In the genomic region with DNA sequence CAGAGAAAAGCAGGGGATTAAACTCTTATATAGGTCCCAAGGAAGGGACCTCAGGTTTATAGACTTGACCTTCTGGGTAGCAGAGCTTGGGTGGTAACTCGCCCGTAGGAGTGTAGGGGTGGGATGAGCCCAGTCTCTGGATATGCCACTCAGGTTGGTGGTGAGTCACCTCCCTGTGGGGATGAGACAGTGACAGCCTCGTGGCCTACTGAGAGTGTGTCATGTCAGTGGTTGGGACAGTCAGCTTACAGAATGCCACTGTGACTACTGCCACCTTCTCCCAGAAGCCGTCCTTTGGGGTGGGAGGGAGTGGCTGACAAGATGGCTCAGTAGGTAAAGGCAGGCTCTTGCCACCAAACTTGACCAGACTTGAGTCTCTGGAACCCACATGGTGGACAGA, we compare ENCODE assay signal across 11 mouse cellular contexts. TPM values are rescaled to one million over a fixed set of nuclear protein-coding genes. Genes with fewer than 3 reads are reported as not detected.
A peak's percentile ranks its signal among the peaks of the same experiment; 100 is the strongest.
DNase-seq lines count a peak whose midpoint lies in the region; ATAC-seq and TF ChIP-seq lines count a peak whose summit lies in the region.
"Had no signal": no experiment of that assay in that cellular context is flagged by ENCODE, and none has a peak within 500 bp of the region (broad histone marks: within the 10 kb centered on the region; RNA-seq: fewer than 3 reads in every experiment).

No protein-coding gene starts in this region.

- no peak for TF ChIP-seq CTCF in heart, adult 2 months (IDR thresholded peaks at IDR 0.05)

- H3K4me2 ChIP-seq in hindbrain, embryonic 16.5 days (ENCODE audit: low read length) = no peak overlapping the region
- no peak overlapping the region for H3K4me2 ChIP-seq in stomach, embryonic 16.5 days (ENCODE audit: low read depth, low read length)
- H3K4me2 ChIP-seq: liver, embryonic 15.5 days had no signal

- H3K4me3 ChIP-seq in heart, adult 2 months = no peak overlapping the region
- peak overlapping the region; percentile 25 for H3K4me3 ChIP-seq in megakaryocyte, embryonic 14.5 days (replicated peaks)
- H3K4me3 ChIP-seq in hindbrain, embryonic 16.5 days (ENCODE audit: low read length) = no peak overlapping the region
- no peak overlapping the region for H3K4me3 ChIP-seq in stomach, embryonic 16.5 days (replicated peaks; ENCODE audit: low read length)
- H3K4me3 ChIP-seq: liver, embryonic 15.5 days had no signal

- H3K9me3 ChIP-seq in megakaryocyte, embryonic 14.5 days = no peaks in the 10 kb centered on the region
- H3K9me3 ChIP-seq in hindbrain, embryonic 16.5 days (ENCODE audit: control insufficient read depth, low read length) = no peaks in the 10 kb centered on the region
- H3K9me3 ChIP-seq in stomach, embryonic 16.5 days (replicated peaks; ENCODE audit: control insufficient read depth, low read length) = no peaks in the 10 kb centered on the region
- H3K9me3 ChIP-seq: liver, embryonic 15.5 days had no signal

- no peak for TF ChIP-seq POLR2A in heart, adult 2 months (IDR thresholded peaks at IDR 0.05; ENCODE audit: insufficient read depth, low read depth, low read length)

- no peak for DNase-seq in heart, adult 2 months
- no peak for DNase-seq in heart, postnatal 4 days
- DNase-seq in left cerebral cortex, adult 9 months (ENCODE audit: low spot score in 2 of 2) = no peak
- DNase-seq in thymus, postnatal 0 days (ENCODE audit: low spot score) = no peak
- DNase-seq: adrenal gland, postnatal 25 days; thymus, postnatal 14 days had no signal

- peaks cover 18% of the 10 kb centered on the region for H3K4me1 ChIP-seq in heart, adult 2 months (ENCODE audit: control insufficient read depth, insufficient read depth, low read length)
- H3K4me1 ChIP-seq in megakaryocyte, embryonic 14.5 days = peaks cover 43% of the 10 kb centered on the region
- peaks cover 27% of the 10 kb centered on the region for H3K4me1 ChIP-seq in hindbrain, embryonic 16.5 days (ENCODE audit: control insufficient read depth, insufficient read depth, low read depth, low read length)
- peaks cover 33% of the 10 kb centered on the region for H3K4me1 ChIP-seq in stomach, embryonic 16.5 days (ENCODE audit: control insufficient read depth, insufficient read depth, low read length)
- H3K4me1 ChIP-seq: liver, embryonic 15.5 days had no signal

- no peaks in the 10 kb centered on the region for H3K36me3 ChIP-seq in heart, adult 2 months (ENCODE audit: control insufficient read depth, insufficient read depth, low read length)
- peaks cover 30% of the 10 kb centered on the region for H3K36me3 ChIP-seq in megakaryocyte, embryonic 14.5 days (replicated peaks; ENCODE audit: low read length)
- H3K36me3 ChIP-seq in hindbrain, embryonic 16.5 days (ENCODE audit: control insufficient read depth, insufficient read depth, low read length) = no peaks in the 10 kb centered on the region
- H3K36me3 ChIP-seq in stomach, embryonic 16.5 days (ENCODE audit: control insufficient read depth, insufficient read depth, low read length) = 0 out of 2 replicates have a peak, but pooled peaks cover 4% of the 10 kb centered on the region

- WGBS in heart, adult 2 months = 80% methylated on average over 4 of the region's 4 CpGs
- 95% methylated on average over 4 of the region's 4 CpGs for WGBS in hindbrain, embryonic 16.5 days
- WGBS in stomach, embryonic 16.5 days = 80% methylated on average over 4 of the region's 4 CpGs

- intact Hi-C loops in heart, adult 2 months (cut with DNase I) = no loop called here

- H3K27me3 ChIP-seq in heart, adult 2 months (ENCODE audit: control insufficient read depth, insufficient read depth, low read length) = no peaks in the 10 kb centered on the region
- H3K27me3 ChIP-seq in megakaryocyte, embryonic 14.5 days (replicated peaks) = peaks cover 47% of the 10 kb centered on the region
- no peaks in the 10 kb centered on the region for H3K27me3 ChIP-seq in hindbrain, embryonic 16.5 days (replicated peaks; ENCODE audit: control insufficient read depth, insufficient read depth, low read length)
- no peaks in the 10 kb centered on the region for H3K27me3 ChIP-seq in stomach, embryonic 16.5 days (ENCODE audit: control insufficient read depth, insufficient read depth, low read length)

- no peaks in the 10 kb centered on the region for H3K79me2 ChIP-seq in heart, adult 2 months (replicated peaks; ENCODE audit: control insufficient read depth, insufficient read depth, low read length)

- TF ChIP-seq EP300 in heart, adult 2 months (IDR thresholded peaks at IDR 0.05; ENCODE audit: insufficient read depth, low read depth, low read length) = no peak

- no peak overlapping the region for H3K9ac ChIP-seq in heart, adult 2 months (ENCODE audit: low read depth, low read length)
- H3K9ac ChIP-seq in hindbrain, embryonic 16.5 days (ENCODE audit: low read depth, low read length) = no peak overlapping the region
- no peak overlapping the region for H3K9ac ChIP-seq in stomach, embryonic 16.5 days (ENCODE audit: low read length)
- H3K9ac ChIP-seq: liver, embryonic 15.5 days had no signal

- peak overlapping the region; percentile 83 for H3K27ac ChIP-seq in heart, adult 2 months
- peak overlapping the region; percentile 88 for H3K27ac ChIP-seq in hindbrain, embryonic 16.5 days (ENCODE audit: low read depth, low read length)
- H3K27ac ChIP-seq in stomach, embryonic 16.5 days (ENCODE audit: low read length) = peak overlapping the region; percentile 85; the same call in 1 of the 2 replicates
- H3K27ac ChIP-seq: liver, embryonic 15.5 days had no signal

- ATAC-seq in megakaryocyte, adult 5-6 weeks (ENCODE audit: poor library complexity, severe bottlenecking) = no peak
- no peak for ATAC-seq in hindbrain, embryonic 16.5 days
- no peak for ATAC-seq in stomach, embryonic 16.5 days (ENCODE audit: insufficient read depth, low FRiP score)

RNA-seq across cellular contexts. Expression of a gene that starts 8.5 kb away (rescaled TPM):
- 1 to 10 TPM; 4.5 to 5.4 TPM for total RNA-seq in heart, adult 2 months (2021)
- polyA plus RNA-seq in heart, adult 2 months (2012; rRNA removed) = 7.6 and 11.8 TPM in 2 replicates
- 1 to 10 TPM; 9.4 to 9.8 TPM for total RNA-seq in heart, postnatal 4 days (2021)
- polyA plus RNA-seq in megakaryocyte, embryonic 14.5 days (2012; ENCODE audit: insufficient read depth, low replicate concordance) = 9.9 and 10.0 TPM in 2 replicates
- 2.3 and 3.2 TPM in 2 replicates for total RNA-seq in megakaryocyte, adult 5-6 weeks (2015)
- total RNA-seq in megakaryocyte, adult 5-6 weeks (2017) = 2.2 and 3.8 TPM in 2 replicates
- 8.8 and 11.1 TPM in 2 replicates for polyA plus RNA-seq in hindbrain, embryonic 16.5 days (2015; fragmentation: Nextera tagmentation; extraction: Ambion mirVana)
- polyA plus RNA-seq in stomach, embryonic 16.5 days (2015; fragmentation: Nextera tagmentation; extraction: Ambion mirVana) = 9.7 and 10.4 TPM in 2 replicates
- 9.8 and 12.0 TPM in 2 replicates for polyA plus RNA-seq in thymus, postnatal 0 days (2015; fragmentation: Nextera tagmentation; extraction: Ambion mirVana)

RNA-seq across cellular contexts. Expression of a gene that starts 14.3 kb away (rescaled TPM):
- total RNA-seq in heart, adult 2 months (2021) = 10 to 100 TPM; 65.3 to 81.4 TPM
- polyA plus RNA-seq in heart, adult 2 months (2012; rRNA removed) = 115 and 120 TPM in 2 replicates
- total RNA-seq in heart, postnatal 4 days (2021) = 100 to 1,000 TPM; 165 to 181 TPM
- 64.6 and 102 TPM in 2 replicates for polyA plus RNA-seq in megakaryocyte, embryonic 14.5 days (2012; ENCODE audit: insufficient read depth, low replicate concordance)
- total RNA-seq in megakaryocyte, adult 5-6 weeks (2015) = 8.0 and 9.7 TPM in 2 replicates
- total RNA-seq in megakaryocyte, adult 5-6 weeks (2017) = 22.0 and 23.1 TPM in 2 replicates
- polyA plus RNA-seq in hindbrain, embryonic 16.5 days (2015; fragmentation: Nextera tagmentation; extraction: Ambion mirVana) = 1,949 and 2,238 TPM in 2 replicates
- polyA plus RNA-seq in stomach, embryonic 16.5 days (2015; fragmentation: Nextera tagmentation; extraction: Ambion mirVana) = 698 and 764 TPM in 2 replicates
- polyA plus RNA-seq in thymus, postnatal 0 days (2015; fragmentation: Nextera tagmentation; extraction: Ambion mirVana) = 137 and 143 TPM in 2 replicates

RNA-seq across cellular contexts. Expression of a gene that starts 26.7 kb away (rescaled TPM):
- total RNA-seq in heart, adult 2 months (2021) = 10 to 100 TPM; 18.8 to 22.8 TPM
- 9.8 and 15.9 TPM in 2 replicates for polyA plus RNA-seq in heart, adult 2 months (2012; rRNA removed)
- total RNA-seq in heart, postnatal 4 days (2021) = 10 to 100 TPM; 29.3 to 32.6 TPM
- polyA plus RNA-seq in megakaryocyte, embryonic 14.5 days (2012; ENCODE audit: insufficient read depth, low replicate concordance) = 2.5 and 4.8 TPM in 2 replicates
- total RNA-seq in megakaryocyte, adult 5-6 weeks (2015) = 10.8 and 11.4 TPM in 2 replicates
- 19.1 and 21.8 TPM in 2 replicates for total RNA-seq in megakaryocyte, adult 5-6 weeks (2017)
- polyA plus RNA-seq in hindbrain, embryonic 16.5 days (2015; fragmentation: Nextera tagmentation; extraction: Ambion mirVana) = 65.3 and 65.7 TPM in 2 replicates
- 49.3 and 51.6 TPM in 2 replicates for polyA plus RNA-seq in stomach, embryonic 16.5 days (2015; fragmentation: Nextera tagmentation; extraction: Ambion mirVana)
- 50.7 and 54.1 TPM in 2 replicates for polyA plus RNA-seq in thymus, postnatal 0 days (2015; fragmentation: Nextera tagmentation; extraction: Ambion mirVana)

RNA-seq across cellular contexts. Expression of a gene that starts 26.7 kb away (rescaled TPM):
- 10 to 100 TPM; 32.0 to 36.3 TPM for total RNA-seq in heart, adult 2 months (2021)
- polyA plus RNA-seq in heart, adult 2 months (2012; rRNA removed) = 31.4 and 31.7 TPM in 2 replicates
- 10 to 100 TPM; 40.0 to 42.1 TPM for total RNA-seq in heart, postnatal 4 days (2021)
- 65.2 and 126 TPM in 2 replicates for polyA plus RNA-seq in megakaryocyte, embryonic 14.5 days (2012; ENCODE audit: insufficient read depth, low replicate concordance)
- 44.6 and 45.0 TPM in 2 replicates for total RNA-seq in megakaryocyte, adult 5-6 weeks (2015)
- total RNA-seq in megakaryocyte, adult 5-6 weeks (2017) = 60.6 and 61.0 TPM in 2 replicates
- polyA plus RNA-seq in hindbrain, embryonic 16.5 days (2015; fragmentation: Nextera tagmentation; extraction: Ambion mirVana) = 52.9 and 54.7 TPM in 2 replicates
- 43.0 and 47.0 TPM in 2 replicates for polyA plus RNA-seq in stomach, embryonic 16.5 days (2015; fragmentation: Nextera tagmentation; extraction: Ambion mirVana)
- polyA plus RNA-seq in thymus, postnatal 0 days (2015; fragmentation: Nextera tagmentation; extraction: Ambion mirVana) = 60.1 and 66.6 TPM in 2 replicates
